Mouse (Mus musculus): Measurements from ENCODE around the gene Casz1.

Gene Casz1

GRCm38 (mm10) chr4:148978221-148978855 is 174.1 kb downstream of the Casz1 start:
- no peak for DNase-seq

- no peak for DNase-seq
Observed at GRCm38 (mm10) chr4:148978926-148979325, 174.7 kb downstream of the Casz1 start.

GRCm38 (mm10) chr4:148979837-148980236 is 175.6 kb downstream of the Casz1 start:
- DNase-seq: no peak

- DNase-seq: no peak
Observed at GRCm38 (mm10) chr4:148982274-148982673, 178.0 kb downstream of the Casz1 start.

GRCm38 (mm10) chr4:148984701-148985540 is 180.7 kb downstream of the Casz1 start:
- DNase-seq: no peak

- peak; percentile 31 for DNase-seq
Observed at GRCm38 (mm10) chr4:148985541-148986476, 181.6 kb downstream of the Casz1 start.

- no peak for DNase-seq
Observed at GRCm38 (mm10) chr4:148990038-148990437, 185.8 kb downstream of the Casz1 start.

- no peak for DNase-seq
Observed at GRCm38 (mm10) chr4:148993948-148994347, 189.7 kb downstream of the Casz1 start.

GRCm38 (mm10) chr4:149000746-149001145 is 196.5 kb downstream of the Casz1 start:
- no peak for DNase-seq

- DNase-seq: no peak
Observed at GRCm38 (mm10) chr4:149001515-149001914, 197.3 kb downstream of the Casz1 start.

GRCm38 (mm10) chr4:149002441-149003093 is 198.3 kb downstream of the Casz1 start:
- no peak for DNase-seq
